Mouse (Mus musculus) liver, adult 2 months (tissue): ENCODE measurements around the gene Col4a2.

Experiments
- CTCF ChIP-seq: fragments of 200-500 bp; IDR thresholded peaks from 2 replicates; pipeline ENCODE4 v1.5.1; 2011; ENCODE audit warnings: low read depth, low read length, control low read depth
- POLR2A ChIP-seq: fragments of 200-500 bp; IDR thresholded peaks from 2 replicates; pipeline ENCODE4 v1.6.1; 2011; ENCODE audit warnings: low read length, control low read depth; ENCODE audit not compliant: insufficient read depth; ENCODE audit errors: extremely low read depth

DNA sequence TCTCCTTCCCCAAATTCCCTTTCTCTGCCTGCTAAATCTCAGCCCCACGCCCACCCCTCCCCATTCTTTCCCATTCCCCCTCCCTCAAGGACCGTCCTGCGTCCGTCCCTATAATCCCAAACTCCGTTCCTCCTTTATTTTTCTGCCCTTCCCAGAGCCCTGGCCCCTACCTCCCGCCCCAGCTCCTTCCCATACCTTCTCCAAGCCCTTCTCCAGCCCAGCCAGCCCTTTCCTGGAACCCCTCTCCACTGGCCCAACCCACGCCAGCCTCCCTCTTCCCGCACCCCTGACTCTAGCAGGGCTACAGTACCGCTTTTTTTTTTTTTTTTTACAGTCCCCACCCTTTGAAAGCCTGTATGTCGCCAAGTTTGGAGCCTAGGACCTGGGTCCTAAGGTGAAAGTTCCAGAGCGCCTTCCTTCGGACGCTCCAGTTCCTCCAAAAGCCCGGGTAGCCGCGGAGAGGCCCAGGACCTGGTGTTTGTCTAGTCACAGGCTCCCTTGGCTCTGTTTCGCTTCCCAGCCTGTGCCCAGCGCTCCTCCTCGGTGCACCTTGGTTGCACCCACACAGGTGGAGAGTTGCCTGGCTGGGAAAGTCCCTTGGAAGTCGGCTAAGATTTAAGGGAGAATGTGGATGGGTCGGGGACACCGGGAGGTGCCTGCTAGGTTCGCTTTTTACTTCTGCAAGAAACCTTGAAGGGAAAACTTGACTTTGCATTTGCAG is 166.4 kb downstream of the Col4a2 start:
- no peak for TF ChIP-seq CTCF
- TF ChIP-seq POLR2A, result no peak
